Mouse (Mus musculus): ENCODE results near the gene Cops6. TPM values are rescaled to one million over a fixed set of nuclear protein-coding genes. Genes with fewer than 3 reads are reported as not detected.
A peak's percentile ranks its signal among the peaks of the same experiment; 100 is the strongest.

The Cops6 gene
- total RNA-seq, 2 experiments from 2014 or later: 97.7 to 111 TPM

DNA sequence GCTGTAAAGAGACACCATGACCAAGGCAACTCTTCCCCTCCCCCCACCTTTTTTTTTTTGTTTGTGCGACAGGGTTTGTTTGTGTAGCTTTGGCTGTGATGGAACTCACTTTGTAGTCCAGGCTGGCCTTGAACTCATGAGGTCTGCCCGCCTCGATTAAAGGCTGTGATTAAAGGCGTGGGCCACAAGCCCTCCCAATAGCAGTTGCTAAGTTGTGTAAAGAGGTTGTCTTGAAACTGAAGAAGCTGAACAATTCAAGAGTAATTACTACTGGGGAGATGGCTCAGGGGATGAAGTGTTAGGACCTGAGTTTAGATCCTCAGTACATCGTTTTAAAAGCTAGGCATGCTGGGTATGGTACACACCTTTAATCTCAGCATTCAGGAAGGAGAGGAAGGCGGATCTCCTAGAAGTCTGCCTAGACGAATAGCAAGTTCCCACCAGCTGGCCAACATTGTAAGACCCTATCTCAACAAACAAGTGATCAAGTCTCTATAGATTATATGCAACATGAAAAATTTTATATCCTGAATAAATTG is 578 bp upstream of the Cops6 start:
- DNase-seq: no peak
- no peak for TF ChIP-seq CTCF (IDR thresholded peaks at IDR 0.05)
- peak overlapping the region; percentile 83 for H3K27ac ChIP-seq
- intact Hi-C loops (cut with DNase I): no loop called here
- peak overlapping the region; percentile 87 for H3K4me3 ChIP-seq

DNA sequence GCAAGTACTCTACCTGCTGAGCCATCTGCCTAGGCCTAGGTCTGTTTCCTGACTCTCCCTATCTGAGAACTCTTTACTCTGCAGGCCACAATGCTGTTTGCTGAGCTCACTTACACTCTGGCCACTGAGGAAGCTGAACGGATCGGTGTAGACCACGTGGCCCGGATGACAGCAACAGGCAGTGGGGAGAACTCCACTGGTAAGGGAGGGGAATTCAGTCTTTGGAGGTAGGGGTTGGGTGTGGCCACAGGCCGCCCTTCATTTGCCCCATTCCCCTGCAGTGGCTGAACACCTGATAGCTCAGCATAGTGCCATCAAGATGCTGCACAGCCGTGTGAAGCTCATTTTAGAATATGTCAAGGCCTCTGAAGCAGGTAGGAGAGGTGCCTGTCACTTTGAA is 2.2 kb downstream of the Cops6 start:
- intact Hi-C loops (cut with DNase I): no loop called here

DNA sequence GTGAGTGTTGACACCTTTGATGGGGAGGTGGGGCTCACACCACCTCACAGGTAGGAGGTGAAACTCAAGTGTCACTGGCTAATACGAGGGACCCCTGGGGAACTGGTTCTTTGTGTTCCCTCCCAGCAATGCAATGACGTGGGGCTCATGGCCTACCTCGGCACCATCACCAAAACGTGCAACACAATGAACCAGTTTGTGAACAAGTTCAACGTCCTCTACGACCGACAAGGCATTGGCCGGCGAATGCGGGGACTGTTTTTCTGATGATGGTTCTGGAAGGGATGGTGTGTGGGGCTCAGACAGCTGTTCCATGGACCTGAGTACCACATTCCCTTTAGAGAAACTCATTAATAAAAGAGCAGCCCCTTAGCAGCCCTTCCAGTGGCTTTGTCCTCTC is 2.7 kb downstream of the Cops6 start:
- Histone ChIP-seq H3K27ac (no peak overlapping the region), H3K4me3 (no peak overlapping the region)
- DNase-seq: no peak
- intact Hi-C loops (cut with DNase I): no loop called here
- no peak for TF ChIP-seq CTCF (IDR thresholded peaks at IDR 0.05)

More for the DNA sequence above, 2.2 kb downstream of the Cops6 start:
- TF ChIP-seq CTCF (IDR thresholded peaks at IDR 0.05): no peak
- Histone ChIP-seq H3K4me3 (no peak overlapping the region), H3K27ac (no peak overlapping the region)
- no peak for DNase-seq

DNA sequence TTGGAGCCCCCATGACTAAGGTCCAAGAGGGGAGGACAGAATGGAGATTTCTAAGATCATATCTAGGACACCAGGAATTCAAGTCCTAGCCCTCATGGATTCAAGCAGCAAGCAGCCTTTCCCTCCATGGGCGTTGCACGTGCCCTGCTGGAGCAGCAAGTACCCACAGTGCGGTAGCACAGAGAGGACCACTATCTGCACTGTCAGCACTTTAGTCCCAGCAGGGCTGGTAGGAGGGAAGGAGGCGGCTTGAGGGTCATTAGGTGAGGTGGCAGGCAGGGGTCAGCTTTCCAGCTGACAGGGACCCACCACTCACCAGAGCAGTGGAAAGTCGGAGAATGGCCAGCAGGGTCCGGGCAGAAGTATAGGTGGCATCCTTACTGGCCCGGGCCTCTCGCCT is 4.7 kb downstream of the Cops6 start:
- Histone ChIP-seq H3K4me3 (no peak overlapping the region), H3K27ac (no peak overlapping the region)
- no peak for DNase-seq
- TF ChIP-seq CTCF (IDR thresholded peaks at IDR 0.05): no peak
- intact Hi-C loops (cut with DNase I): no loop called here

DNA sequence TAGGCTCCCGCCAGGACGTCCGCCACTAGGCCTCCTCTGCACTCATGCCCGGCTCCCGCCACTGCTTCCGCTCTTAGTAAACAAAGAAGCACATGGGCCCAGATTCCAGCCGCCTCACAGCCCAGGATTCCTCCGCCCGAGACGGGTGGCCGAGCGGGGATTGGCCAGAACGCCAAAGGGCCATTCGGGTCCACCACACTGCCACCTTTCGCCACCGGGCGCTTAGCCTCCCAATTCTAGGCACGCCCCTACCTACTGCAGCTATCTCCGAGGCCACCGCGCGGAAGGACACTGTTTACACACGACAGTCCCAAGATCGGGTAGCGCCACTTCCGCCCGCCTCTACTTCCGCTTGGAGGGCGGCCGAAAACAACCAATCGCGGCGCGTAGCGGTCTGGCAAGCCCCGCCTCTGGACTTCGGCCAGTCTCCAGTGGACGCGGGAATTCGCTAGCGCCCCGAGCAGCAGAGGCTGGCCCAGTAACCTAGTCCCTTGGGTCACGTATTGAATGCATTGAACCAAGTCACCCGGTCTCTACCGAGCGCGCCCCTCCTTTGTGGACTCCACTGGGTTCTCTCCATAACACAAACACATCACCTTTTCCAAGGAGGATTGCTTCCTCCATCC is 10.2 kb downstream of the Cops6 start:
- Histone ChIP-seq H3K27ac (peak overlapping the region; percentile 92), H3K4me3 (peak overlapping the region; percentile 79)
- peak; percentile 98 for DNase-seq
- TF ChIP-seq CTCF (IDR thresholded peaks at IDR 0.05): peak; percentile 20; the same call in 1 of the 2 replicates
- intact Hi-C loops (cut with DNase I): loop anchor here (1.0 to 10.0 kb wide), 3 partner anchors 16 to 639 kb away; partner anchors contain the start of genes Cnpy4, Epo, Gnb2 and Mepce

DNA sequence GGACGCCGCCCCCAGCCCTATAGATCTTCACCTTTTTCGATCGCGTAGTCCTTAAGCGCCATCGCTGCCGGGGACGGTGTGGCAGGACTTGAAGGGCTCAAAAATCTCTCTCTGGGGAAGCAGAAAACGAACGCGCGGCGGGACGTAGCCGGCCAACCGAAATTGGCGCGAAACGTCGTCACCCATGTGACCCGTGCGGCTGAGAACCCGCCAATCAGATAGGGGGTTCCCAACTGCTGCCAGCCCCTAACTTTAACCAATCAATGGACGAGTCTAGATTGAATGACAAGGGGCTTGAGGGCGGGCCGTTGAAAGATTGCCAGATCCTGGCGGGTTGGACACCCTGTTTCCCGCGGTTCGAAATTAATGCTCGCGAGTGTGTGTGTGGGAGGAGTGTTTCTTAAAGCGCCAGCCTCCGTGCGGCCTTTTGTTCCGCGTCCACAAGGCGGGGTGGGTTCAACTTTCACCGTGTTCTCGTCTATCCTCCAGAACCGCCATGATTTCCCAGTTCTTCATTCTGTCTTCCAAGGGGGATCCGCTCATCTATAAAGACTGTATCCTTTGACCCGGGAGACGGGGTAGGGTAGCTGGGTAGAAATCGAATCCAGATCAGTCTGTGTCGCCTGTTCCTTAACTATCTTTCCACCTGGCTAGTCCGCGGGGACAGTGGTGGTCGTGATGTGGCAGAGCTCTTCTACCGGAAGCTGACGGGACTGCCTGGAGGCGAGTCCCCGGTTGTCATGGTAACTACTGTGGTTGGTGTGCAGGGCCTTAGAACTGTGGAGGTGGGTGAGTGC is 11.0 kb downstream of the Cops6 start, which contains the start of the genes Ap4m1 and Mcm7:
Gene Ap4m1 (plus strand): TSS at position 308 of the 797 bp plus-strand sequence.
Gene Mcm7 (minus strand): TSS at position 728 of the 797 bp plus-strand sequence.
- intact Hi-C loops (cut with DNase I): loop anchor here (1.0 to 10.0 kb wide), 3 partner anchors 15 to 640 kb away; partner anchors contain the start of genes Cnpy4, Epo, Gnb2 and Mepce
- peak; percentile 98 for DNase-seq
- H3K27ac ChIP-seq: peak within 1 kb of the TSS; percentile 92
- peak; percentile 27; the same call in 1 of the 2 replicates for TF ChIP-seq CTCF (IDR thresholded peaks at IDR 0.05)
- peak within 1 kb of the TSS; percentile 79 for H3K4me3 ChIP-seq

DNA sequence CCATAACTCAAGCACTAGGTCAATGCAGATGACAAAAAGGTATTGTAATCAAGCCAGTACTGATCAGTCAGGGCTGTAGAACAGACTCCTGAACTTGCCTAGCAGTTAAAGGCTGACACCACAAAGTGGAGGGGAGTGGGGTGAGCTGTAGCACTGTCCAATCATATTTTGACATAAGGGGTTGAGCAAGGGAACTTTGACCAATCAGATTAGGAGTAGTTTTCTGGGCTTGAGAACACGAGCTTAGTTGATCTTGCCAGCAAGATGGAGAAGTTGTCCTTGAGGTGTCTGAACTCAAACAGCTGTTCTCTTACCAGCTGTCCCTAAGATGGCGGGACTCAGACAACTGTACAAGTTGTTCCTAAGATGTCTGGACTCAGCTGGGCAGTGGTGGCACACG is 12.3 kb downstream of the Cops6 start:
- Histone ChIP-seq H3K4me3 (no peak overlapping the region), H3K27ac (no peak overlapping the region)
- intact Hi-C loops (cut with DNase I): loop anchor here (5.0 to 10.0 kb wide), 2 partner anchors 388 to 641 kb away; partner anchors contain the start of genes Epo, Gnb2, Mepce and Zcwpw1
- DNase-seq: no peak
- TF ChIP-seq CTCF (IDR thresholded peaks at IDR 0.05): no peak

DNA sequence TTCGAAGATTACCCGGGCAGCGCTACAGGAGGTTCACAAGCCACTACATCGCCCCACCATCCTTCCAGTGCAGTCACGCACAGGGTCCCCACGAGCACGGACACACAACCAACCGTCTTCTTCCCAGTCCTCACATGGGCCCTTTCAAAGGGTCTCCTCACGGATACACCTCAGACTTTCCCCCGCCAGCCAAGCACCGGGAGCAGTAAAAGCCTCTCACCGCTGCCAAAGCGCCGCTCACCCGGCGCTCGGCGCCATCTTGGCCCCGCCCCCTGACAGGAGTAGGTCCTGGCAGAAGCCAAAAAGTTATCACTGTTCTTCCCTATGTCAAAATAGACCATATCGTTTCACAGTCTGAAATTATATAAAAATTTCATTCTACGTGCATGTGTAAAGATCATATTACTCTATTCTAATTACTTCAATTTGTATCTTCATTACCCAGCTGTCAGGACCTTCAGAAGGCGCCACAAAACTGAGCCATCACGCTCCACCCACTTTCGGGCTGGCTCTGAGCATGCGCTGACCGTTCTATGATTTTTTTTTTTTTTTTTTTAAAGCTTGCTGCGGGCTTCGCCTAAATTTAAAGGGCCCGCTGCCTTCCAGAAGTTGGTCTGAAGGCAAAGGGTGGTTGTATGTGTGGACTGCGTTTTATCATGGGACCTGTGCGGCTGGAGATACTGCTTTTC is 26.2 kb downstream of the Cops6 start, which contains the start of the genes Taf6 and Cnpy4:
Gene Taf6 (minus strand): TSS at position 502 of the 689 bp plus-strand sequence.
Gene Cnpy4 (plus strand): TSS at position 536 of the 689 bp plus-strand sequence.
- intact Hi-C loops (cut with DNase I): loop anchor here (1.0 kb wide), 1 partner anchor 16 kb away; no protein-coding TSS in a partner anchor
- Histone ChIP-seq H3K27ac (peak within 1 kb of the TSS; percentile 97), H3K4me3 (peak within 1 kb of the TSS; percentile 98)
- DNase-seq: peak; percentile 88
- TF ChIP-seq CTCF (IDR thresholded peaks at IDR 0.05): no peak

DNA sequence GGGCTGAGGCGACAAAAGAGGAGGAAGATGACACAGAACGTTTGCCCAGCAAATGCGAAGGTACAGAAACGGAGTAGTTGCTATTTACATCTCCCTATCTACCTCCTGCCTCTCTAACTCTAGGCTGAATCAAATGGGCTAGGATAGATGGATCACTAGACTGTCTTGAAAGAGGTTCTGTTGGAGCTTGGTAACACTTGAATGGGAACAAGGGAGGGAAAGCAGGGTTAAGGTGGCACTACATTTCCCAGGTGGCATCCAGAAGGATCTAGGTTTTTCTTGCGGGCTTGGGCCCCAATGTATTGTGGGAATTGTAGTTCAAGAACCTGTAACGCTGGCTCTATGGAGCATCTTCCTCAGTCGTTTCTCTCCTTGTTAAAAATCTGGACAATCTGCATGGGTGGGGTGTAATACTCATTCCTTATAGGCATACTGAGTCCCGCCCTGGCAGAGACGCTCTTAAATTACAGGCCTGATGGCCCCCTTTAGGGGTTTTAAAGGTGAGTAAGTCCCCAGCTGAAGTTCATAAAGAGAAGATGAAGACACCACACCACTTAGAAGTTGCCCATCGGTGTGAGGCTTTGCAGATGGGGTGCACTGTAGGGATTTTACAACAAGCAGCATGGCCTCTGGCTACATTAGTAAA is 26.9 kb downstream of the Cops6 start:
- intact Hi-C loops (cut with DNase I): loop anchor here (1.0 kb wide), 1 partner anchor 16 kb away; no protein-coding TSS in a partner anchor
- peak overlapping the region; percentile 97 for H3K27ac ChIP-seq
- no peak for TF ChIP-seq CTCF (IDR thresholded peaks at IDR 0.05)
- H3K4me3 ChIP-seq: peak overlapping the region; percentile 98
- peak; percentile 68 for DNase-seq

DNA sequence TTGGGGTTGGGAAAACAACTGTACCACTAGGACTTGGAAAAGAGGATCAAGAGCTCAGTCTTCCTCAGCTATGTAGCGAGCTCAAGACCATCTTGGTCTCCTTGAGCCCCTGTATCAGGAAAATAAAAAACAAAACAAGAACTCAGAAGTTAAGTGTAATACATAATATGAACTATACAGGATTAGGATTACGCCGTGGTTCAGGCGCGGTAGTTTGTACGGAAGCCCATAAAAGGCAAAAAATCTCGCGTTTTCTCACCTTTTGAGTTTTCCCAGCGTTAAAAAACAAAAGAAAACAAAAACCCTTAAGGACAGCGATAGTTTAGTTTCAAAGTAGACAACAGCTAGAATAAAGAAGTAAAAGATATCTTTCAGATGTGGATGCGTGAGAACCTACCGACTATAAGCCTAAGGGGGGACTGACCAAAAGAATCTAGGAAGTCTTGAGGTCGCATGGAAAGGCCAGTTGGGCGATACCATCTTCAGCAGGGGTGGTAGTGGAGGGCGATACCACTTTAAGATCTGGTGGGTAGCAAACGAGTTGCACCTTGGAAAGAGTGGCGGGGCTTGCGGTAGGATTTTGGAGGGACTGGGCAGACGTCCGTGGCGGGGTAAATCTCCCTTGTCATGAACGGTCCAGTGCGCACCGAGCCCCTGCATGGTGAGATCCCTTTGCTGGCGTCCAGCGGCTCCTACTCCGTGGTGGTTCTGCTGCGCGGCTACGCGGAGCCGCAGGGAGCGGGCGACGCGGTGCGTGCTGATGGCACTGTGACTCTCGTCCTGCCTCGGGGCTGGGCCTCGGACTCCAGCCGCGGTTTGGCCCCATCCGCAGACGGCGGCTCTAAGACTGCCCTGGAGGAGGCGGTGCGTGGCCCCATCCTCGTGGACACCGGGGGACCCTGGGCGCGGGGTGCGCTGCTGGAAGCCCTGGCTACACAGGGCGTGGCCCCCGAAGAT is 33.2 kb downstream of the Cops6 start, which contains the start of gene Mblac1:
Gene Mblac1 (plus strand): TSS at position 544 of the 957 bp plus-strand sequence.
- peak; percentile 88 for DNase-seq
- Histone ChIP-seq H3K27ac (peak within 1 kb of the TSS; percentile 94), H3K4me3 (peak within 1 kb of the TSS; percentile 83)
- no peak for TF ChIP-seq CTCF (IDR thresholded peaks at IDR 0.05)
- intact Hi-C loops (cut with DNase I): loop anchor here (2.0 kb wide), 1 partner anchor 77 kb away; the partner anchor contains the start of gene Zscan21

Measured in gastrocnemius, adult 2 months (tissue).